Mouse (Mus musculus) mature B cell (primary cell): ENCODE data around the gene Map10.

Experiments used
- in situ Hi-C: fragments of 300-500 bp; cut with MboI; formaldehyde crosslinking; loops from 2 replicates; pipeline ENCODE4 v1.14.3; 2019

Gene Map10

GRCm38 (mm10) chr8:125670906-125671305 lies 1.3 kb downstream of the Map10 start:
- in situ Hi-C loops: no loop called here

DNA sequence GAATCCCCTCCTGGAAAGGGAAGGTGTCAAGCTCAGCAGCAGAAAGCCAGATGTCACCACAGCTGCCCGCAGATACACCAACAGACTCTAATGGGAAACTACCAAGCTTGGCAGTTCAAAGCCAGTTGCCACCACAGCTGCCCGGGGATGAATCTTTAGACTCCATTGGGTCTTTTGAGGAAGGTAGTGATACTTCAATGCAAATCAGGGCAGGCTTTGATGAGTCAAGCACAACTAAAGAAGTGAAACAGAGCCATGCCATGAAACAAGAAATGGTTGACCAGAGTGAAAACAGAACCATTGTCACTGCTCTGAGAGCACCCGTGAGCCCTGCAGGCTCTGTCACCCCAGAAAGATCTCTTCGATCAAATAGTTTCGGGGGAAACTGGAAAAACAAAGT lies 1.8 kb downstream of the Map10 start:
- in situ Hi-C loops: no loop called here

GRCm38 (mm10) chr8:125675796-125676195 lies 6.2 kb downstream of the Map10 start:
- in situ Hi-C loops: no loop called here

GRCm38 (mm10) chr8:125677484-125677883 lies 7.9 kb downstream of the Map10 start:
- in situ Hi-C loops: no loop called here

DNA sequence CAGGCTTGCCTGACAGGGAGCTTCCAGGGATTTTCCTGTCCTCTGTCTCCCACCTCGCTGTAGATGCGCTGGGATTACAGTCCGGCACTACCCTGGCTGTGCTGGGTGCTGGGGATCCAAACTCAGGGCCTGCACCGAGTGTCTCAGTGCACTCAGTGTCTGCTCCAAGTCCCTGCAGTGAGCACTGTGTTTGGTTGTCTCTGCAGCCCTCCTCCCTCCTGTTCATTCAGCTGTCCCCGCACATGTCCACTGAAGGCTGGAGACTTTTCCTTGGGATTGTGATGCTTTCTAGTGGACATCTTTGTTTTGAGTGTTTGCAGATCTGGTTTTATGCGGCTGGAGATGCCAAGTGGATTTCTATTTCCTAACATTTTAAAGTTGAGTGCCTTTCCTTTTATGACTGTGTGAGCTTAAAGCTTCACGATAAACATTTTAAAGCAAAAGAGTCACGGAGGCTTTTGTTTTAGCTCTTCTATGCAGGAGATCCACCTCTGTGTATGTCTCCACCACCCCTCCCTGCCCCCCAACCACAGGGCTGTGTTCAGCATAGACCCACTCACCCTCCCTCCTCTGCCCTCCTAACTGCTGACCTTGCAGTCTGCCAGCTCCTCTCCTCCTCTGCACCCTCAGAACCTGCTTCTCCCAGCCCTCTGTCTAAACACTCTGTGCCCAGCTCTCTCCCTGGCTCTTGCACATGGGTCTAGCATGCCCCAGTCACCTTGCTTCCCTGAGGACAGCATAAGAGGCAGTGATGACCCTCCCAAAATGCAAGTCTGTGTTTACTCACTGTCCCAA lies 9.4 kb downstream of the Map10 start:
- in situ Hi-C loops: no loop called here

DNA sequence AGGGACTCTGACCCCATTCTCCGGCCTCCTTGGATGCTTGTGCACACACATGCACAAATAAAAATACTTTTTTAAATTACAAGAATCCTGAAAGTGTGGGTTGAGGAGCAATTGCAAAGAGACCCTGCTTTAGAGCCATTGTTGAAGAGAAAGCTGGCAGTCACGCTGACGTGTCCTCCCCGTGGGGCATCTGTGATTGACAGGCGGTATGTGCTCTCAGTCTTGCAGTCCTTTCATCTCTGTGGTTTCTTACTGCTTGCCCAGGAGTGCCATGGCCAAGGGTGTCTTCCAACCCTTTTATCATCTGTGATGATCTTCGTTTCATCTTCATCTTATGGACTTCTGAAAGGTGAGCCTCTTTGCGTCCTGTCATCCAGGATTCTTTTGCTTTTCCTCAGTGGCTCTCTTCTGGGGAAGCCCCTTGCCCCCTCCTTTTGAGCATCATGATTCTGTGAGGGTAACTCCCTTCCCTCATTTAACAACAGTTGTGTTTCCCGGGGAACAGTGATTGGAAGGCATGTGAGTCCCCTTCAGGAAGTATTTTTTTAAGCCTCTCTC lies 11.3 kb downstream of the Map10 start:
- in situ Hi-C loops: no loop called here

GRCm38 (mm10) chr8:125685216-125685760 lies 15.7 kb downstream of the Map10 start:
- in situ Hi-C loops: no loop called here

DNA sequence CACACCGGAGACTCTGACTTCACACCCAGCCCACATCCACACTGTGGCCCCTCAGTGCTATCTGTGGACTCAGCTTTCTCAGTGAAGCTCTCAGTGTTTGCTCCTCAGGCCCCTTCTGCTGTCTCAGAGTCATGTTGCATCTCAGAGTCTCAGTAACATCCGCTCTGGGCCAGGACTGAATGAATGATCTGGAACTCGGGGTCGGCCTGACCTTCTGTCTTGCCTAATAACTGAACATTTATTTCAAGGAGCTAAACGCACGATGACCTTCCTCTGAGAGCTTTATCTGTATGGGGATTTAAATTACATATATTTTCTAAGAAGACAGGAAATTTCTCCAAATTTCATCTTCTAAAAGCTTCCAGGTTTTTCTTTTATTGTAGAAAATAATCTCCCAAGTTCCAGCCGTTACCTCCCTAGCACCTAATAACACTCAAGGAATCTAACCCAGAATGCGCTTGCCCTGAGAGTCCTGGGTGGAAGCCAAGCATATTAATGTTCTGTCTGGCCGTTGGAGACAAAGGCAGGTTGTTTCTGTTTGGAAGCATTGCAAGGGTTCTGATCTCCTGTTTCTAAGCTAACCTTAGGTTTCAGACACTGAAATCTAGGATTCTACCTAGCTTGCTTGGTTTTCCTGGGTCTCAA lies 16.7 kb downstream of the Map10 start:
- in situ Hi-C loops: no loop called here

- in situ Hi-C loops: no loop called here
Observed at GRCm38 (mm10) chr8:125690166-125690915, 20.7 kb downstream of the Map10 start.

DNA sequence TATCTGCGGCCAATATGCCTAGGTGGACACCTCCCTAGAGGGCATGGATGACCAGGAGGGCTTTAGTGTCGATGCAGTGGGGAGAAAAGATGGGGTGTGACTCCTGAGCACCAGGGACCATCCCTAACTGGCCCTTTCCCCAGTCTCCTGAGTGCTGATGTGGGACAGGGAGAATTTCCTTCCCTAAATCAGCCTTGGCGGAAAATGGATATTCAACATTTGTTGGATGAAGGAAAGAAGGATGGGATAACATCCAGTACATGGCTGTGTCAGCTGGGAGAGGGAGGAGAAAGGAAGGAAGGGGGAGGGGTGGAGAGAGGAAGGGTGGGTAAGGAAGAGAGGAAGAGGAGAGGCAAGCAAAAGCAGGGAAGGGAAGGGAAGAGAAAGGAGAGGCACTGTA lies 21.3 kb downstream of the Map10 start:
- in situ Hi-C loops: no loop called here

GRCm38 (mm10) chr8:125692447-125692846 lies 22.8 kb downstream of the Map10 start:
- in situ Hi-C loops: no loop called here

GRCm38 (mm10) chr8:125693197-125693596 lies 23.6 kb downstream of the Map10 start:
- in situ Hi-C loops: no loop called here

- in situ Hi-C loops: no loop called here
Observed at GRCm38 (mm10) chr8:125695951-125696350, 26.3 kb downstream of the Map10 start.

DNA sequence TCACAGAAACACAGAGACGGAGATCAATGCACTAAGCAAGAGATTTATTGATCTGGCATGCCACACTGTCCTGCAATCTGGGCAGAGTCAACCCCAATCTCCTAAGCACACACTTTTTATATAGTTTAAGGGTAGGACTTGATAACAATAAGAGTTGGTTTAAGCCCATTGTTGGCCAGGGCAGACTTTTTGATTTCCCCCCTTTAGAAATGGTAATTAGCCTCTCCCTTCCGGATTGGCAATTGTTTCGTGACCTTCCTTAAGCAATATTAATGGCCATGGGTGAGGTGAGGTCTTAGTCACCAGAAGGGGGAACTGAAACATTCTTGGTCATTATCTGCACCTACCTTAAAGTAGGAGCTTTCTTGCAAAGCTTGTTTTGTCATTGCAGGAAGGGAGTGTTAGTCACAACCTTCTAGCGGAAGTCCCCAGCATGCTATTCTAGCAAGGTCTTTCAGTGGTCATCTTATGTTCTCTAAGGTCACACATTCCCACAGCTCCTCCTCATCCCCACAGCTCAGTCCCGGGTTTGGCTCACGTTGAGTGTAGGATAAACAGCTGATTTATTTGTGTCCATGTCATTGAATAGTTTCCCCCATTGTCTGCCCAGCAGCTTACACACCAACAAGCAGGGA lies 29.9 kb downstream of the Map10 start:
- in situ Hi-C loops: no loop called here

GRCm38 (mm10) chr8:125700407-125700806 lies 30.8 kb downstream of the Map10 start:
- in situ Hi-C loops: no loop called here

DNA sequence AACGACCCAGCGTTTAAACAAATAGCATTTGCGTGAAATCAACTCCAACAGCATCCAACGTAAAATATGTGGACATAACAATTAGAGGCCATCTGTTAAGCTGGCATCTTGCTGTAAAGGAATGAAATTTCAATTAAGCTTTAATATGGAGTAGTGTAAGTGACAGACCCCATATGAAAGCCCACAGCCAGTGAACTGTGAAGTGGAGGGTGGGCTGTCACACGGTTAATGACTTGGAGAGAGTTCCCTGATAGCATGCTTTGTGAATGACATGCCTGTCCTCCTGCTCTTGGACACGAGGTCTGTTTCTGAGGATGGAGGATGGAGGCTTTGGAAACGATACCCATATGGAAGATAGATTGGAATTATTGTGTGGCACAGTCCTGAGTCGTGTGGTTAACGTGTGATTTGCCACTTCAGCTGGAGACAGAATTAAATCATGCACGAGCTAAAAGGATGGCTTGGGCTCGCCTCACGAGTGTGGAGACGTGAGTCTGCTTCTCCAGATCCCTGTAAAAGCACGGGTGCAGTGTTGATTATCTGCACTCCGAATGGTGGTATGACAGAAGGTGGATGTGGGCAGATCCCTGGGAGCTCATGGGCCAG lies 33.4 kb downstream of the Map10 start:
- in situ Hi-C loops: no loop called here

DNA sequence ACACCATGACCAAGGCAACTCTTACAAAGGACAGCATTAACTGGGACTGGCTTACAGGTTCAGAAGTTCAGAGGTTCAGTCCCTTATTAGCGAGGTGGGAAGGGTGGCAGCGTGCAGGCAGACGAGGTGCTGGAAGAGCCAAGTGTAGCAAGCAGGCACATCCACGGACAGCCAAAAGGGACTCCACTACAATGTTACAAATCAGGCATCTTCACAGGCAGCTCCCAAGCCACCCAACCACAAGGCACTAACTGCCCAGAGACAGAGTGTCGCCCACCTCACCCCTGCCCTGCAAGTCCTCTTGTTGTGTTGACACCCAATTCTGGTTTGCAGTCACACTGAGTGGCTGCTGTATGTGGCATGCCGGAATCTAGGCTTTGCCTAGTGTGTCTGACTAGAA lies 34.8 kb downstream of the Map10 start:
- in situ Hi-C loops: no loop called here

DNA sequence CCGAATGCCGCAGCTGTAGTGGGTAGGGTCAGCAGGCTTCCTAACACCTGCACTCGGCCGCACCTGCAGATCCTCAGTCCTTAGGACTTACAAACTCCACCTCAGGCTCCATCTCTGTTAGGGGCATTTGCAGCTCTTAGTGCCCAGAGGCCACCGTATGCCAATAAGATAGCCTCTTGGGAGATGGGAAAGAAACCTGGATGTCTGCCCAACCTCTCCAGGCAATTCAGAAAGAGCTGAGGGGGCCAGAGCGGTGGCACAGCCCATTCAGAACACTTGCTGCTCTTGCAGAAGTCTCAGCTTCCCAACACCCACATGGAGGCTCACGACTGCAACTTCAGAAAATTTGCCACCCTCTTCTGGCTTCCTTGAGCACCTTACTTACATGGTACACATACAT lies 36.2 kb downstream of the Map10 start:
- in situ Hi-C loops: no loop called here

DNA sequence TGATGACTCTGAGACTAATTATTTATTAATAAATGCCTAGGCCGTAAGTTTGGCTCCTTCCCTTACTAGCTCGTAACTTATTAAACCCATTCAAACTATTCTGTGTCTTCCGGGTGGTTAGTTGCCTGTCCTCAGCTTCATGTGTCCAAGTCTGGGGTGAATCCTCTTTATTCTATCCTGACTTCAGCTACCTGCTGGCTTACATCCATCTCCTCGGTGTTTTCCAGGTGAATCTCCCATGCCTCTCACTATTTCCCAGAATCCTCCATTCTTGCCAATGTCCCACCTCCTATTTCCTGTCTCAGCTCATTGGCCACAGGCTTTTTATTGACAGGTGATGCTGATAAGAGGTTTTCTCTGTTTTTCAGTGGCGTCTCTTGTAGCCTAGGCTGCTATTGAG lies 39.6 kb downstream of the Map10 start:
- in situ Hi-C loops: no loop called here

DNA sequence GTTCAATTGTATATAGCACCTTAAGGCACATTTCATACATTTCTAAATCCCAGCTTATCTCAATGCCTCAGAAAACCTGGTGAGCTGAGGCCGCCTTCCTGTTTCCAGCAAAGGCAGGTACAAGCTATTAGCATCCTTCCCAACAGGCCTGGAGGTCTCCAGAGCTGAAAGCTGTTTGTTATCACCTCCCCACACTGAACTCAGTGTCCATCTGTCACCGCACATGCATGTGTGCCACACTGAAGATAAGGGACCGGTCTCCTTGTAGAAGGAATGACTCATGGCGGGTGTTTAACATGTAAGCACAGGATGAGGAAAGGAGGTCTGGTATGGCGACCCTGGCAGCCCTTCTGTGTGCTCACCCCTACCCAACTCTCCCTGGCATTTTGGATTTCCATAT lies 41.9 kb downstream of the Map10 start:
- in situ Hi-C loops: no loop called here

DNA sequence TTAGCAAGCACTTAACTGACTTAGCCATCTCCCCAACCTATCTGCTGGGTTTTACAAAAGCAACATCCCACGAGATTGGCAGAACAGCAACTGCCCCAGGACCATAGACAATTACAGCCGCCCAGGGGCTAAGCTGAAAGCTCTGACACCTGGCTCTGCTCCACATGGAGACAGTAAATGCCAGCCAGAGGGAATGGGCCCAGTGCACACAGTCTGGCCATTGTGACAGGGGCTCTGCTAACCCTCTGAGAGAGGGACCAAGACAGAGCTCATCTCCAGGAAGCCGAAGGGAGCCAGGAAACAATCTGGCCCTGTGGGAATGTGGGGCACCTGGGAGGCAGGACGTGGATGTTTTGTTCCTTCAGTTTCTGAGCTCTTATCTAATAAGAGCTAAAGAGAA lies 46.6 kb downstream of the Map10 start:
- in situ Hi-C loops: no loop called here
